Mouse (Mus musculus): ENCODE measurements at regions not wholly inside any gene's neighbourhood (a gene's known extent, or its start where the extent isn't known, plus 50 kb on each side); places are given as distances from the start of the nearest gene placed in this dataset.

GRCm38 (mm10) chr16:9341245-9341644 is 511.3 kb downstream of the 1810013L24Rik start:
- no peak for TF ChIP-seq POLR2A (IDR thresholded peaks at IDR 0.05; ENCODE audit: control insufficient read depth, low read depth, low read length)
- no peak for TF ChIP-seq CTCF (IDR thresholded peaks at IDR 0.05; ENCODE audit: control insufficient read depth, insufficient read depth, insufficient replicate concordance, low read depth, low read length)

Data from testis, adult 2 months (tissue).